Mouse (Mus musculus): Measurements from ENCODE around the gene Thpo. TPM values are rescaled to one million over a fixed set of nuclear protein-coding genes. Genes with fewer than 3 reads are reported as not detected.

The Thpo gene
- total and polyA plus RNA-seq, 3 experiments = not detected

DNA sequence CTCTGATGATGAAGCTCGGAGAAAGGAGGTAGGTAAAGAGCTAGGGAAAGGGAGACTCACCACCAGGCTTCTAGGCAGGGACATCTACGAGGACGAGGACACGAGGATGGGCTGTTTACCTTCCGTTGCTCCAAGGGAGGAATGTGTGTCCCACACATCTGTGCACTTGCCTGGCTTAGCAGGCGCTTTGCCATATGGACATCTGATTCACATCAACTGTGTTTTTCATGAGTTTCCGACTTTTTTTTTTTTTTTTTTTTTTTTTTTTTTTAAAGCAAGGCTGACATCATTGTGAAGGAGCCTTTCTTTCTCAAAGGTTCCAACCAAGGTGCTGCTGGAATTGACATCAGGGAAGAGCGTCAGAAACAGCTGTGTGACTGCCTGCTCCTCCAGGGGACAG lies 16.2 kb upstream of the Thpo start:
- Histone ChIP-seq H3K36me3 (ENCODE audit: control insufficient read depth in 1 of 2, insufficient read depth in 2 of 2, low read length in 2 of 2) (no peaks in the 10 kb centered on the region), H3K27ac (ENCODE audit: control insufficient read depth, low read depth, low read length) (no peak overlapping the region), H3K9me3 (replicated peaks; ENCODE audit: insufficient read depth, low read length) (no peaks in the 10 kb centered on the region), H3K9ac (ENCODE audit: control insufficient read depth, low read depth, low read length, poor library complexity, severe bottlenecking) (no peak overlapping the region), H3K4me3 (ENCODE audit: control insufficient read depth in 1 of 2, insufficient read depth in 1 of 2, low read depth in 2 of 2, low read length in 2 of 2) (no peak overlapping the region), H3K27me3 (ENCODE audit: control insufficient read depth in 1 of 2, insufficient read depth in 2 of 2, low read length in 2 of 2) (peaks cover 4 to 13% of the 10 kb centered on the region in 2 experiments; a peak in 3 of 4 replicates), H3K79me2 (ENCODE audit: control insufficient read depth, insufficient read depth, low read length, poor library complexity) (no peaks in the 10 kb centered on the region), H3K4me1 (ENCODE audit: control insufficient read depth in 1 of 2, insufficient read depth in 2 of 2, low read length in 2 of 2) (no peaks in the 10 kb centered on the region)
- TF ChIP-seq MAZ (IDR thresholded peaks at IDR 0.05; ENCODE audit: low read depth, low read length) (no peak), MAFK (IDR thresholded peaks at IDR 0.05; ENCODE audit: borderline replicate concordance, low read depth, low read length) (no peak), JUND (IDR thresholded peaks at IDR 0.05; ENCODE audit: low read depth, low read length) (no peak), USF2 (IDR thresholded peaks at IDR 0.05; ENCODE audit: borderline replicate concordance in 1 of 2, insufficient read depth in 1 of 2, low read depth in 1 of 2, low read length in 2 of 2) (no peak), ZNF384 (IDR thresholded peaks at IDR 0.05; ENCODE audit: low read depth, low read length) (no peak), CHD1 (IDR thresholded peaks at IDR 0.05; ENCODE audit: low read depth, low read length) (no peak), ELF1 (IDR thresholded peaks at IDR 0.05; ENCODE audit: low read depth, low read length) (no peak), TAL1 (IDR thresholded peaks at IDR 0.05; ENCODE audit: low read length) (no peak), KAT2A (conservative IDR thresholded peaks at IDR 0.05; ENCODE audit: low read depth, low read length) (no peak), USF1 (IDR thresholded peaks at IDR 0.05; ENCODE audit: low read depth, low read length) (no peak), SIN3A (IDR thresholded peaks at IDR 0.05; ENCODE audit: low read length) (no peak), NELFE (IDR thresholded peaks at IDR 0.05; ENCODE audit: low read depth, low read length) (no peak), MYC (IDR thresholded peaks at IDR 0.05; ENCODE audit: low read depth, low read length) (no peak), MXI1 (IDR thresholded peaks at IDR 0.05; ENCODE audit: low read depth, low read length) (no peak), ZC3H11A (IDR thresholded peaks at IDR 0.05; ENCODE audit: low read depth, low read length) (no peak), TCF12 (IDR thresholded peaks at IDR 0.05; ENCODE audit: low read depth, low read length) (no peak), HCFC1 (IDR thresholded peaks at IDR 0.05; ENCODE audit: low read depth, low read length) (no peak)
- DNase-seq (ENCODE audit: low read depth, low spot score) = no peak

DNA sequence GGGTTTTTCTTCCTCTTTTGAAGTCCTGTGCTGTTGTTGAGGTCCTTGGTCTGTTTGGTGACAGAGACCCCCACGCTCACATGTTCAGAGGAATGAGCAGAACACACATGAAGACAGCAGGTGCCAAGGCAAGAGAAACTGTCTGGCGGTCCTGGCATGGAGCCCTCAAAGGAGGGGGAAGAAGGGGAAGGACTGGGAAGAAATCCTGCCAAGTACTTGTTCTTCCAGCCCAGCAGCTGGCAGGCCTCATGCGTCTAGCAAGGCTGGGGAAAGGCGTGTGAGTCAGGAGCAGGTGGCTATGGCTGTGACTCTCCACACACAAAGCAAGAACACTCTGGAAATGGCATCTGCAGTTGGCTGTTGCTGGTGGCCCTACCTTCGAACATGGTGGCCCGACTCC lies 12.3 kb upstream of the Thpo start:
- H3K27me3 ChIP-seq (ENCODE audit: control insufficient read depth in 1 of 2, insufficient read depth in 2 of 2, low read length in 2 of 2) = peaks cover 1 to 11% of the 10 kb centered on the region in 2 experiments; a peak in 2 of 4 replicates
- no peak overlapping the region for H3K4me3 ChIP-seq (ENCODE audit: control insufficient read depth in 1 of 2, insufficient read depth in 1 of 2, low read depth in 2 of 2, low read length in 2 of 2)
- DNase-seq (ENCODE audit: low read depth, low spot score) = no peak
- no peak overlapping the region for H3K9ac ChIP-seq (ENCODE audit: control insufficient read depth, low read depth, low read length, poor library complexity, severe bottlenecking)
- H3K4me1 ChIP-seq (ENCODE audit: control insufficient read depth in 1 of 2, insufficient read depth in 2 of 2, low read length in 2 of 2) = no peaks in the 10 kb centered on the region
- no peaks in the 10 kb centered on the region for H3K36me3 ChIP-seq (ENCODE audit: control insufficient read depth in 1 of 2, insufficient read depth in 2 of 2, low read length in 2 of 2)
- H3K27ac ChIP-seq (ENCODE audit: control insufficient read depth, low read depth, low read length) = no peak overlapping the region
- TF ChIP-seq JUND (IDR thresholded peaks at IDR 0.05; ENCODE audit: low read depth, low read length) = no peak
- no peak for TF ChIP-seq MAZ (IDR thresholded peaks at IDR 0.05; ENCODE audit: low read depth, low read length)
- no peak for TF ChIP-seq SMC3 (IDR thresholded peaks at IDR 0.05; ENCODE audit: low read depth, low read length)
- TF ChIP-seq USF2 (IDR thresholded peaks at IDR 0.05; ENCODE audit: borderline replicate concordance in 1 of 2, insufficient read depth in 1 of 2, low read depth in 1 of 2, low read length in 2 of 2) = no peak
- TF ChIP-seq MYB (IDR thresholded peaks at IDR 0.05; ENCODE audit: low read depth, low read length) = no peak
- TF ChIP-seq MXI1 (IDR thresholded peaks at IDR 0.05; ENCODE audit: low read depth, low read length) = no peak
- no peak for TF ChIP-seq ZC3H11A (IDR thresholded peaks at IDR 0.05; ENCODE audit: low read depth, low read length)
- TF ChIP-seq ETS1 (IDR thresholded peaks at IDR 0.05; ENCODE audit: low read depth, low read length) = no peak
- no peak for TF ChIP-seq BHLHE40 (IDR thresholded peaks at IDR 0.05; ENCODE audit: borderline replicate concordance, low read depth, low read length)
- TF ChIP-seq ZKSCAN1 (IDR thresholded peaks at IDR 0.05; ENCODE audit: low read depth, low read length) = no peak
- TF ChIP-seq TCF12 (IDR thresholded peaks at IDR 0.05; ENCODE audit: low read depth, low read length) = no peak
- H3K79me2 ChIP-seq (ENCODE audit: control insufficient read depth, insufficient read depth, low read length, poor library complexity) = no peaks in the 10 kb centered on the region
- H3K9me3 ChIP-seq (replicated peaks; ENCODE audit: insufficient read depth, low read length) = no peaks in the 10 kb centered on the region

Measured in MEL (cell line).